Mouse (Mus musculus) hindbrain, embryonic 10.5 days (tissue): ENCODE results near the gene Asap3. TPM values are rescaled to one million over a fixed set of nuclear protein-coding genes. Genes with fewer than 3 reads are reported as not detected.

ENCODE experiments used
- DNase-seq: peaks from one replicate; pipeline ENCODE4 v3.0.0-alpha.2; 2017; ENCODE audit warnings: low spot score
- H3K27ac ChIP-seq: fragments of 300-500 bp; sonication (generic); 2 replicates; pipeline ENCODE4 v1.5.1; 2016; ENCODE audit warnings: mild to moderate bottlenecking, moderate library complexity
- H3K27me3 ChIP-seq: fragments of 300-500 bp; sonication (generic); 2 replicates; pipeline ENCODE4 v1.6.1; 2016; ENCODE audit warnings: mild to moderate bottlenecking; ENCODE audit not compliant: poor library complexity, insufficient read depth, severe bottlenecking
- H3K36me3 ChIP-seq: fragments of 300-500 bp; sonication (generic); 2 replicates; pipeline ENCODE4 v1.6.1; 2016; ENCODE audit warnings: mild to moderate bottlenecking, moderate library complexity
- H3K4me1 ChIP-seq: fragments of 300-500 bp; sonication (generic); replicated peaks from 2 replicates; pipeline ENCODE4 v1.6.1; 2016; ENCODE audit warnings: mild to moderate bottlenecking
- H3K4me3 ChIP-seq: fragments of 300-500 bp; sonication (generic); 2 replicates; pipeline ENCODE4 v1.5.1; 2016; ENCODE audit warnings: mild to moderate bottlenecking, moderate library complexity
- H3K9me3 ChIP-seq: fragments of 300-500 bp; sonication (generic); 2 replicates; pipeline ENCODE4 v1.6.1; 2016; ENCODE audit warnings: mild to moderate bottlenecking, moderate library complexity
- WGBS: fragments of 180-500 bp; shearing (Covaris S2); methylation state at CpG from one replicate; pipeline ENCODE4 v1.1.7; 2016; 5-methylcytosine and 5-hydroxymethylcytosine counted together
- polyA plus RNA-seq: library from polyadenylated mRNA; unstranded; fragments of >200 nt; fragmentation: Nextera tagmentation; extraction: Ambion mirVana; gene quantifications from 2 replicates; pipeline ENCODE4 v1.2.1, GENCODE M21; 2016

The Asap3 gene
- 5.2 and 6.5 TPM in 2 replicates for polyA plus RNA-seq

- under 1% methylated on average over 54 of the region's 54 CpGs for WGBS
- DNase-seq: peak; percentile 99
- no peaks in the 10 kb centered on the region for H3K9me3 ChIP-seq
- peaks cover 26% of the 10 kb centered on the region for H3K4me1 ChIP-seq
- peaks cover 54% of the 10 kb centered on the region for H3K27me3 ChIP-seq
- peak within 1 kb of the TSS; percentile 89 for H3K27ac ChIP-seq
- no peaks in the 10 kb centered on the region for H3K36me3 ChIP-seq
- peak within 1 kb of the TSS; percentile 73 for H3K4me3 ChIP-seq
These were observed at the start of gene Asap3 for GRCm38 (mm10) chr4:136206033-136206893. TSS of gene Asap3 (plus strand) at chr4:136206365.

- Histone ChIP-seq H3K36me3 (no peaks in the 10 kb centered on the region), H3K27ac (0 out of 2 replicates have a peak overlapping the region, but pooled peaks have one; percentile 9), H3K4me3 (no peak overlapping the region), H3K4me1 (peaks cover 32% of the 10 kb centered on the region), H3K9me3 (no peaks in the 10 kb centered on the region), H3K27me3 (no peaks in the 10 kb centered on the region)
- 72% methylated on average over 6 of the region's 6 CpGs for WGBS
- no peak for DNase-seq
These were observed 47.7 kb upstream of the Asap3 start for GRCm38 (mm10) chr4:136158498-136158897.

- WGBS: 2% methylated on average over 5 of the region's 5 CpGs
- peaks cover 29% of the 10 kb centered on the region for H3K4me1 ChIP-seq
- DNase-seq: peak; percentile 91
- H3K4me3 ChIP-seq: peak overlapping the region; percentile 20
- peak overlapping the region; percentile 88 for H3K27ac ChIP-seq
- no peaks in the 10 kb centered on the region for H3K36me3 ChIP-seq
- no peaks in the 10 kb centered on the region for H3K9me3 ChIP-seq
- H3K27me3 ChIP-seq: no peaks in the 10 kb centered on the region
These were observed 46.3 kb upstream of the Asap3 start for GRCm38 (mm10) chr4:136159802-136160397.

GRCm38 (mm10) chr4:136163448-136163847 lies 42.7 kb upstream of the Asap3 start:
- Histone ChIP-seq H3K27ac (no peak overlapping the region), H3K4me3 (no peak overlapping the region), H3K9me3 (no peaks in the 10 kb centered on the region), H3K4me1 (peaks cover 22% of the 10 kb centered on the region), H3K27me3 (no peaks in the 10 kb centered on the region), H3K36me3 (no peaks in the 10 kb centered on the region)
- WGBS: 5% methylated on average over 11 of the region's 11 CpGs
- peak; percentile 95 for DNase-seq

GRCm38 (mm10) chr4:136164981-136165380 lies 41.2 kb upstream of the Asap3 start:
- 82% methylated on average over 8 of the region's 8 CpGs for WGBS
- DNase-seq: no peak

GRCm38 (mm10) chr4:136167701-136168100 lies 38.5 kb upstream of the Asap3 start:
- 81% methylated on average over 3 of the region's 3 CpGs for WGBS
- peaks cover 10% of the 10 kb centered on the region for H3K4me1 ChIP-seq
- no peaks in the 10 kb centered on the region for H3K9me3 ChIP-seq
- H3K4me3 ChIP-seq: no peak overlapping the region
- H3K27me3 ChIP-seq: 0 out of 2 replicates have a peak, but pooled peaks cover 5% of the 10 kb centered on the region
- no peaks in the 10 kb centered on the region for H3K36me3 ChIP-seq
- DNase-seq: no peak
- no peak overlapping the region for H3K27ac ChIP-seq

More at GRCm38 (mm10) chr4:136164981-136165380, 41.2 kb upstream of the Asap3 start:
- 0 out of 2 replicates have a peak, but pooled peaks cover 2% of the 10 kb centered on the region for H3K27me3 ChIP-seq
- peaks cover 10% of the 10 kb centered on the region for H3K4me1 ChIP-seq
- no peaks in the 10 kb centered on the region for H3K36me3 ChIP-seq
- no peaks in the 10 kb centered on the region for H3K9me3 ChIP-seq
- no peak overlapping the region for H3K4me3 ChIP-seq
- peak overlapping the region; percentile 50 for H3K27ac ChIP-seq

- no peaks in the 10 kb centered on the region for H3K9me3 ChIP-seq
- H3K4me1 ChIP-seq: peaks cover 37% of the 10 kb centered on the region
- DNase-seq: no peak
- no peak overlapping the region for H3K27ac ChIP-seq
- WGBS: 86% methylated on average over 4 of the region's 4 CpGs
- H3K27me3 ChIP-seq: 0 out of 2 replicates have a peak, but pooled peaks cover 5% of the 10 kb centered on the region
- H3K4me3 ChIP-seq: no peak overlapping the region
- 0 out of 2 replicates have a peak, but pooled peaks cover 8% of the 10 kb centered on the region for H3K36me3 ChIP-seq
These were observed 35.8 kb upstream of the Asap3 start for GRCm38 (mm10) chr4:136170401-136170800.

GRCm38 (mm10) chr4:136171455-136171854 lies 34.7 kb upstream of the Asap3 start:
- 17% methylated on average over 12 of the region's 12 CpGs for WGBS
- peak overlapping the region; percentile 87 for H3K27ac ChIP-seq
- no peak for DNase-seq

GRCm38 (mm10) chr4:136172011-136172541 lies 34.1 kb upstream of the Asap3 start, which contains the start of gene E2f2:
TSS of gene E2f2 (plus strand) at chr4:136172394.
- H3K4me1 ChIP-seq: peaks cover 54% of the 10 kb centered on the region
- WGBS: under 1% methylated on average over 35 of the region's 35 CpGs

More at GRCm38 (mm10) chr4:136171455-136171854, 34.7 kb upstream of the Asap3 start:
- no peaks in the 10 kb centered on the region for H3K9me3 ChIP-seq
- H3K4me3 ChIP-seq: peak overlapping the region; percentile 91
- peaks cover 47% of the 10 kb centered on the region for H3K4me1 ChIP-seq
- H3K27me3 ChIP-seq: 0 out of 2 replicates have a peak, but pooled peaks cover 5% of the 10 kb centered on the region
- H3K36me3 ChIP-seq: 0 out of 2 replicates have a peak, but pooled peaks cover 12% of the 10 kb centered on the region

GRCm38 (mm10) chr4:136172542-136173209 lies 33.5 kb upstream of the Asap3 start:
- H3K4me3 ChIP-seq: peak overlapping the region; percentile 91
- 0 out of 2 replicates have a peak, but pooled peaks cover 5% of the 10 kb centered on the region for H3K27me3 ChIP-seq
- WGBS: under 1% methylated on average over 65 of the region's 67 CpGs
- peaks cover 12% of the 10 kb centered on the region; the same call in 1 of the 2 replicates for H3K36me3 ChIP-seq
- H3K9me3 ChIP-seq: no peaks in the 10 kb centered on the region
- peak; percentile 58 for DNase-seq
- peaks cover 60% of the 10 kb centered on the region for H3K4me1 ChIP-seq
- peak overlapping the region; percentile 93 for H3K27ac ChIP-seq

More at GRCm38 (mm10) chr4:136172011-136172541, 34.1 kb upstream of the Asap3 start, which contains the start of gene E2f2:
- Histone ChIP-seq H3K36me3 (0 out of 2 replicates have a peak, but pooled peaks cover 12% of the 10 kb centered on the region), H3K27ac (peak within 1 kb of the TSS; percentile 93), H3K4me3 (peak within 1 kb of the TSS; percentile 91), H3K9me3 (no peaks in the 10 kb centered on the region), H3K27me3 (0 out of 2 replicates have a peak, but pooled peaks cover 5% of the 10 kb centered on the region)
- DNase-seq: peak; percentile 79

GRCm38 (mm10) chr4:136173210-136173715 lies 32.9 kb upstream of the Asap3 start:
- peak; percentile 40 for DNase-seq
- peaks cover 65% of the 10 kb centered on the region for H3K4me1 ChIP-seq
- WGBS: 2% methylated on average over 14 of the region's 14 CpGs
- H3K27ac ChIP-seq: peak overlapping the region; percentile 93
- H3K9me3 ChIP-seq: no peaks in the 10 kb centered on the region
- peak overlapping the region; percentile 91 for H3K4me3 ChIP-seq
- peaks cover 18% of the 10 kb centered on the region; the same call in 1 of the 2 replicates for H3K36me3 ChIP-seq
- 0 out of 2 replicates have a peak, but pooled peaks cover 5% of the 10 kb centered on the region for H3K27me3 ChIP-seq
